Mouse (Mus musculus): Measurements from ENCODE around the gene Ugcg.

Gene Ugcg

GRCm38 (mm10) chr4:59231266-59232055 is 42.4 kb downstream of the Ugcg start:
- DNase-seq: no peak

GRCm38 (mm10) chr4:59234014-59234413 is 45.0 kb downstream of the Ugcg start:
- DNase-seq: no peak

GRCm38 (mm10) chr4:59234451-59235216 is 45.6 kb downstream of the Ugcg start:
- no peak for DNase-seq

GRCm38 (mm10) chr4:59236362-59236761 is 47.3 kb downstream of the Ugcg start:
- no peak for DNase-seq

GRCm38 (mm10) chr4:59238641-59239311 is 49.7 kb downstream of the Ugcg start:
- DNase-seq: no peak

- no peak for DNase-seq
Measured at GRCm38 (mm10) chr4:59239312-59239728, 50.3 kb downstream of the Ugcg start.

GRCm38 (mm10) chr4:59240160-59240559 is 51.1 kb downstream of the Ugcg start:
- DNase-seq: no peak

- DNase-seq: no peak
Measured at GRCm38 (mm10) chr4:59241096-59241495, 52.0 kb downstream of the Ugcg start.

- DNase-seq: no peak
Measured at GRCm38 (mm10) chr4:59242221-59242620, 53.2 kb downstream of the Ugcg start.

- DNase-seq: no peak
Measured at GRCm38 (mm10) chr4:59243802-59244493, 54.9 kb downstream of the Ugcg start.

GRCm38 (mm10) chr4:59244791-59245555 is 55.9 kb downstream of the Ugcg start:
- DNase-seq: no peak

- no peak for DNase-seq
Measured at GRCm38 (mm10) chr4:59245776-59246175, 56.7 kb downstream of the Ugcg start.

GRCm38 (mm10) chr4:59247545-59247944 is 58.5 kb downstream of the Ugcg start:
- DNase-seq: no peak

GRCm38 (mm10) chr4:59248035-59248434 is 59.0 kb downstream of the Ugcg start:
- DNase-seq: no peak

- DNase-seq: peak; percentile 9
Measured at GRCm38 (mm10) chr4:59252386-59253054, 63.5 kb downstream of the Ugcg start.

- DNase-seq: no peak
Measured at GRCm38 (mm10) chr4:59253055-59253434, 64.0 kb downstream of the Ugcg start.

GRCm38 (mm10) chr4:59254397-59254796 is 65.3 kb downstream of the Ugcg start:
- DNase-seq: no peak

GRCm38 (mm10) chr4:59255988-59256387 is 66.9 kb downstream of the Ugcg start:
- DNase-seq: no peak

- no peak for DNase-seq
Measured at GRCm38 (mm10) chr4:59257866-59258265, 68.8 kb downstream of the Ugcg start.

- DNase-seq: no peak
Measured at GRCm38 (mm10) chr4:59258771-59259170, 69.7 kb downstream of the Ugcg start.

- no peak for DNase-seq
Measured at GRCm38 (mm10) chr4:59259806-59260205, 70.7 kb downstream of the Ugcg start.

Data from right cerebral cortex, postnatal 14 days (tissue).